Mouse (Mus musculus): Measurements from ENCODE around the gene Nav1. TPM values are rescaled to one million over a fixed set of nuclear protein-coding genes. Genes with fewer than 3 reads are reported as not detected.

Nav1 gene
- polyA plus RNA-seq, 1 experiment from 2014 or later, result 13.3 TPM

DNA sequence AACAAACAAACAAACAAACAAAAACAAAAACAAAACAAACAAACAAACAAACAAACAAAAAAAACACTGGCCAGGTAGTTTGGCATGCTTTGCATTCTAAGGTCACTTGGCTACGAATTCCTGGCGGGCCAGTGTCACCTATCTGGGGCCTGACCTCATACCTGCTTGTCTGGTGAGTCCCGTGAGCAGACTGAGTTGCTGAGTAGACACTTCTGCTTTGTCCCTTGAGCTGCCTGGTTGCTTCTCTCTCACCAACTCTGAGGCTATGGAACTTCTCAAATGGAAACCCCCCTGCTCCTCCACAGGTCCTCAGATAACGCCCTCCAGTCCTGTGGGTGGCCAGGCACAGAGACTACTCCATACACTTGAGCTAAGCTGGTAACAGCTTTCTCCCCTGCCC lies 93.0 kb downstream of the Nav1 start:
- ATAC-seq (ENCODE audit: low FRiP score), result no peak
- 70% methylated on average over 4 of the region's 4 CpGs for whole genome bisulfite sequencing

DNA sequence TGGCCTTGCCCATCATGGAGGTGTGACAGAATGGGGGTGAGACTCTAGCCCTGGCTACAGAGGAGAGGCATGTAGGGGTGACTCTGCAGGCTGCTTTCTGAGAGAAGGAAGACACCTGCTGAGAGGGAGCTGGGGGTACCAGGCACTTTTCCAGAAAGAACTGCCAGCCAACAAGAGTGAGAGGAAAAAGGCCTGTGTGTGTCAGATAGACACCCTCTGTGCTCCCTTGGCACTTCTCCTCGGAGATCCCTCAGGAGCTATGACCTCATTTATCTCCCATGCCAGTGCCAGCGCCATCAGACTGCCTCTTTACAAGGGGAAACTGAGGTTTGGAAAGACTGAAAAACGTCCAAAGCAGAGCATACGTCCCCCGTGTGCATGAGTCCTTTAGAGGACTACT lies 93.6 kb downstream of the Nav1 start:
- WGBS, result 58% methylated on average over 5 of the region's 5 CpGs
- Histone ChIP-seq H3K4me2 (no peak overlapping the region), H3K27me3 (ENCODE audit: control insufficient read depth, insufficient read depth, low read length) (peaks cover 14% of the 10 kb centered on the region), H3K27ac (ENCODE audit: low read depth, low read length) (no peak overlapping the region), H3K4me3 (ENCODE audit: low read depth, low read length) (no peak overlapping the region), H3K9ac (ENCODE audit: low read length) (no peak overlapping the region), H3K4me1 (ENCODE audit: control insufficient read depth, insufficient read depth, low read length) (peaks cover 25% of the 10 kb centered on the region), H3K9me3 (ENCODE audit: control insufficient read depth, low read length) (no peaks in the 10 kb centered on the region), H3K36me3 (ENCODE audit: control insufficient read depth, insufficient read depth, low read length) (no peaks in the 10 kb centered on the region)
- no peak for ATAC-seq (ENCODE audit: low FRiP score)
- DNase-seq (ENCODE audit: low spot score, missing footprints), result no peak

More for the DNA sequence above, 93.0 kb downstream of the Nav1 start:
- H3K4me3 ChIP-seq (ENCODE audit: low read depth, low read length), result no peak overlapping the region
- no peak overlapping the region for H3K9ac ChIP-seq (ENCODE audit: low read length)
- H3K27ac ChIP-seq (ENCODE audit: low read depth, low read length), result no peak overlapping the region
- no peaks in the 10 kb centered on the region for H3K9me3 ChIP-seq (ENCODE audit: control insufficient read depth, low read length)
- no peak for DNase-seq (ENCODE audit: low spot score, missing footprints)
- H3K36me3 ChIP-seq (ENCODE audit: control insufficient read depth, insufficient read depth, low read length), result no peaks in the 10 kb centered on the region
- peaks cover 30% of the 10 kb centered on the region for H3K4me1 ChIP-seq (ENCODE audit: control insufficient read depth, insufficient read depth, low read length)
- no peak overlapping the region for H3K4me2 ChIP-seq
- H3K27me3 ChIP-seq (ENCODE audit: control insufficient read depth, insufficient read depth, low read length), result peaks cover 8% of the 10 kb centered on the region

DNA sequence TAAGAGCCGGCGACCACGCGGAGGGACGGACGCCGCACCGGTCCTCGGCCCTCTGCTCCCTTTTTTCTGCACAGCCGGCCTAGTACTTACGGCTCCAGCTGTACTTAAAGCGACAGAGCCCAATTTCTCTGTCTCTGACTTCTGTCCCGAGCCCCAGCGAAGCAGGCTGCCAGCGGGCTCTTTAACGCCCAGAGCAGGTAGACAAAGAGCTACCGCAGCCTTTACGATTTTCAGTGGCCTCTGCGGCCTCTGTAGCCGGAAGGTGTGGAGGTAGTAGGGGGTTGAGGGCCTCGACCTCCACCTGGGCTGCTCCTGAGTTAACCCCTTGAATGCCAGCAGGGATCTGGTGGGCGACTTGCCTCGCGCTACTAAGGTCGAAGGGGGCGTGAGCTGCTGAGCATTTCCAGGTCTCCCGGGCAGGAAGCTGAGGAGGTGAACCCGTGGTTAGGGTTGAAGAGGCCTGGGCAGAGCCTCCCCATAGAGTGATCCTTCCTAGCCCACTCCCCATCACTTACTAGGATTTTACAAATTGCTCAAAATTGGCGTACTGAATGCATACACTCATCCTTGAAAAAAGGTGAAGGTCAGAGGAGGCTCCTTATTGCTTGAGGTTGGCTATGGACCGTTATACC lies 96.6 kb downstream of the Nav1 start:
- WGBS, result under 1% methylated on average over 29 of the region's 30 CpGs
- DNase-seq (ENCODE audit: low spot score, missing footprints) (peak; percentile 96), ATAC-seq (ENCODE audit: low FRiP score) (peak; percentile 71)
- no peak overlapping the region for H3K27ac ChIP-seq (ENCODE audit: low read depth, low read length)
- peaks cover 25% of the 10 kb centered on the region for H3K4me1 ChIP-seq (ENCODE audit: control insufficient read depth, insufficient read depth, low read length)
- H3K4me3 ChIP-seq (ENCODE audit: low read depth, low read length), result peak overlapping the region; percentile 48
- H3K27me3 ChIP-seq (ENCODE audit: control insufficient read depth, insufficient read depth, low read length), result peaks cover 16% of the 10 kb centered on the region
- H3K9me3 ChIP-seq (ENCODE audit: control insufficient read depth, low read length), result no peaks in the 10 kb centered on the region
- no peaks in the 10 kb centered on the region for H3K36me3 ChIP-seq (ENCODE audit: control insufficient read depth, insufficient read depth, low read length)
- H3K4me2 ChIP-seq, result peak overlapping the region; percentile 73
- peak overlapping the region; percentile 57 for H3K9ac ChIP-seq (ENCODE audit: low read length)

DNA sequence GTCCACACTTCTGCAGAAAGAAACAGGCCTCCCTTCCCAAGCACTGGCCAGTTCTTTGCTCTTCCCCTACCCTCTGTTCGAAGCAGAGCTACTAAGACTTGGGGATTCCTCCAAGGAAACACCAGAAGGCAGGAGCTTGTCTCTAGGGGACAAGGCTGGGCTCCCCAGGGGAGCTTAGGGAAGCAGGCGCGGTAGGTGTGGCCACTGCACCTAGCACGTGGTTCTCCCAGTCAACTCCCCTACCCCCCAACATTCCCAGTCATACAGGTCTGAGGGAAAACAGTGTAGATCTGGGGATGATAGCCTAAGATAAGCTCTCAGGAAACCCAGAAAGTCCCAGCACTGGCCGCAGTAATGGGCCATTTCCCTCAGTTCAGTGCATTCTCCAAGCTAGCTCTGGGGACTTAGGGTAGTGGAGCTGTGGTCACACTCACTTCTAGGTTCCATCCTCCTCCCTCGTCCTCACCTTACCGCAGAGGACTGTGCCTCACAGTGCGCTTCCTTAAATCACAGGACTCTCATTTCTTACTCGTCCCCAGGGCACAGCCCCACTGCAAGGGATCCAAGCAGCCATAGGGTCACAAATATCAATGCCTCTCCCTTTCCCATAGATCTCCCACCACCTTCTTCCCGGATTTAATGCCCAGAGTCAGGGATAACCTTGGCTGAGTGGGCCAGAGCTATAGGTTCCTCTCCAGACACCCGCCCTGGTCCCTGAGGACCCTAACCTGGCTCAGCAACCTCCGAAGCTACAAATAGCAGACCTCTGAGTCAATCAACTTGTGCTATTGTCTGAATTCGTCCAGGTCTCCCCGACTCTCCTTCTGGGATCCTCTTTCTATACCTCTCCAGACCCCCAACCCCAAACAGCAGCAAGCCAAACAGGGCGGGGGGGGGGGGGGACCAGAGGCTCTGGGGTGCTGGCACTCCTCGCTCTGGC lies 97.7 kb downstream of the Nav1 start:
- 6% methylated on average over 16 of the region's 16 CpGs for WGBS
- no peak for ATAC-seq (ENCODE audit: low FRiP score)
- H3K27ac ChIP-seq (ENCODE audit: low read depth, low read length), result no peak overlapping the region
- H3K9me3 ChIP-seq (ENCODE audit: control insufficient read depth, low read length), result no peaks in the 10 kb centered on the region
- no peaks in the 10 kb centered on the region for H3K36me3 ChIP-seq (ENCODE audit: control insufficient read depth, insufficient read depth, low read length)
- peak overlapping the region; percentile 57 for H3K9ac ChIP-seq (ENCODE audit: low read length)
- H3K4me2 ChIP-seq, result peak overlapping the region; percentile 73
- peak overlapping the region; percentile 48 for H3K4me3 ChIP-seq (ENCODE audit: low read depth, low read length)
- peak; percentile 91 for DNase-seq (ENCODE audit: low spot score, missing footprints)
- peaks cover 25% of the 10 kb centered on the region for H3K4me1 ChIP-seq (ENCODE audit: control insufficient read depth, insufficient read depth, low read length)
- H3K27me3 ChIP-seq (ENCODE audit: control insufficient read depth, insufficient read depth, low read length), result peaks cover 16% of the 10 kb centered on the region

DNA sequence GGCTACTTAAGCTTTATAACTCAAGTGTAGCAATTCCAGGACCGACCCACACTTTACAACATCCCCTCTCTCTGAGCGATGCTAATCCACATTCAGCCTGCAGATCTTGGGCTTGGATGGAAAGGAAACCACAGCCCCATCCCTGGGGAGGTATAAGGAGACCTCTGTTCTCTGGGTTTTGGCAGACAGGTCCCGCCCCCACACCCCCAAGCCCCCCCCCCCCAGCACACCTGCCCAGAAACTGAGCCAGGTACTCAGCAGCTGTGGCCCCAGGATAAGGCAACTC lies 98.8 kb downstream of the Nav1 start:
- 26% methylated on average over 3 of the region's 3 CpGs for WGBS
- H3K4me3 ChIP-seq (ENCODE audit: low read depth, low read length), result no peak overlapping the region
- no peaks in the 10 kb centered on the region for H3K36me3 ChIP-seq (ENCODE audit: control insufficient read depth, insufficient read depth, low read length)
- H3K9me3 ChIP-seq (ENCODE audit: control insufficient read depth, low read length), result no peaks in the 10 kb centered on the region
- ATAC-seq (ENCODE audit: low FRiP score) (no peak), DNase-seq (ENCODE audit: low spot score, missing footprints) (no peak)
- H3K9ac ChIP-seq (ENCODE audit: low read length), result no peak overlapping the region
- H3K27me3 ChIP-seq (ENCODE audit: control insufficient read depth, insufficient read depth, low read length), result peaks cover 16% of the 10 kb centered on the region
- H3K27ac ChIP-seq (ENCODE audit: low read depth, low read length), result no peak overlapping the region
- H3K4me1 ChIP-seq (ENCODE audit: control insufficient read depth, insufficient read depth, low read length), result peaks cover 21% of the 10 kb centered on the region
- no peak overlapping the region for H3K4me2 ChIP-seq

DNA sequence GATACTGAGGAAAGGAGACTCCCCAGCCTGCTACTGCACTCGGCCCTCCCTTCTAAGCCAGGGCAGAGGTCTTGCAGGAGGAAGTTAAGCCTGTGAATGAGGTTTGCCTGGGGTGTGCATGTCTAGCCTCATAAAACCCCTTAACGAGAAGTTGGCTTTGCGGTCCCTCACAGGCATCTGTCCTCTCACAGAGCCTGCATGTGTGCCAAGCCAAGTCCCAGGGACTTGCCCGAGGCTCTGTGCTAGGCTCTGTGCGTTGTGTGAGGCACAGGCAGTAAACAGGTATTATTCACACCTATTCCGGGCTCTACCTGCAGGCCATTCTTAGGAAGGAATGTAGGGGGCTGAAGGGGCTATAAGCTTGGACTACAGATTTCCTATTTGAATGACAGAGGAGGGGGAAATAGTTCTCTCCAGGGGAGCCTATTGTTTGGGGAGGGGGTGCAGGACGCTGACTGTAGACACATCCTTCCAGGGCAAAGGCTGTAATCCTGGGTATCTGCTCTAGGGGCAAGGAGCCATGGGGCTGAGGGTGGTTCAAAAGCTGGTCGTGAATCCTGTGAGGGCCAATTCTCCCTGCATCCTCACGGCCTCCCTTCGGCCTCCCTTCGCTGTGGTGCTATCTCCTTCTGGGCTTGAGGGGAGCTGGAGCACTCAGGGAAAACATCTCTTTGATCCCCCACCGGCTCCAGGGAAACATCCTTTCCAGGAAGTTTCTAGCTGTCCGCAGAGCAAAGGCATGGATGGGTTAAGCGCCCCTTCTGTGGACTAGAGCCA lies 99.3 kb downstream of the Nav1 start:
- H3K4me2 ChIP-seq, result no peak overlapping the region
- DNase-seq (ENCODE audit: low spot score, missing footprints), result no peak
- no peaks in the 10 kb centered on the region for H3K36me3 ChIP-seq (ENCODE audit: control insufficient read depth, insufficient read depth, low read length)
- ATAC-seq (ENCODE audit: low FRiP score), result no peak
- H3K27ac ChIP-seq (ENCODE audit: low read depth, low read length), result no peak overlapping the region
- no peaks in the 10 kb centered on the region for H3K9me3 ChIP-seq (ENCODE audit: control insufficient read depth, low read length)
- H3K4me1 ChIP-seq (ENCODE audit: control insufficient read depth, insufficient read depth, low read length), result peaks cover 20% of the 10 kb centered on the region
- H3K9ac ChIP-seq (ENCODE audit: low read length), result no peak overlapping the region
- H3K27me3 ChIP-seq (ENCODE audit: control insufficient read depth, insufficient read depth, low read length), result peaks cover 16% of the 10 kb centered on the region
- WGBS, result 32% methylated on average over 14 of the region's 14 CpGs
- no peak overlapping the region for H3K4me3 ChIP-seq (ENCODE audit: low read depth, low read length)

DNA sequence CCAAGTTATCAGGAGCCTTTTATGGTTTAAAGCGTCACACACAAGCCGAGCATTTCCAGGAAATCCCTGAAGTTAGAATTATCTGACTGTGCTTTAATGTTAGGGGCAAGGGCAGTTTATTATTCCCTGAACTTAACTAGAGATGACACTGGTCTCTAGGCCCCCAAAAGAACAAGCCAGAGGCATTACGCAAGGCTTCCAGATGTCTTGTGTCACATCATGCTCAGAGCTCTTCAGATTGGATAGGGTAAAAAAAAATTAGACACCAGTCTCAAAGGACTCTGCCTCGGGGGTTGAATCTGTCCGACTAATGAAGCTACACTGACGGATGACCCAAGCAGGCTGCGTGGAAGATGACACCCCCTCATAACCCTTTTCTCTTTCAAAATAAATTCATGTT lies 101.6 kb downstream of the Nav1 start:
- Histone ChIP-seq H3K27ac (ENCODE audit: low read depth, low read length) (no peak overlapping the region), H3K9me3 (ENCODE audit: control insufficient read depth, low read length) (no peaks in the 10 kb centered on the region), H3K4me2 (no peak overlapping the region), H3K36me3 (ENCODE audit: control insufficient read depth, insufficient read depth, low read length) (no peaks in the 10 kb centered on the region), H3K4me3 (ENCODE audit: low read depth, low read length) (no peak overlapping the region), H3K9ac (ENCODE audit: low read length) (no peak overlapping the region), H3K27me3 (ENCODE audit: control insufficient read depth, insufficient read depth, low read length) (peaks cover 16% of the 10 kb centered on the region), H3K4me1 (ENCODE audit: control insufficient read depth, insufficient read depth, low read length) (peaks cover 14% of the 10 kb centered on the region)
- ATAC-seq (ENCODE audit: low FRiP score) (no peak), DNase-seq (ENCODE audit: low spot score, missing footprints) (no peak)
- WGBS, result 88% methylated on average over 7 of the region's 7 CpGs

DNA sequence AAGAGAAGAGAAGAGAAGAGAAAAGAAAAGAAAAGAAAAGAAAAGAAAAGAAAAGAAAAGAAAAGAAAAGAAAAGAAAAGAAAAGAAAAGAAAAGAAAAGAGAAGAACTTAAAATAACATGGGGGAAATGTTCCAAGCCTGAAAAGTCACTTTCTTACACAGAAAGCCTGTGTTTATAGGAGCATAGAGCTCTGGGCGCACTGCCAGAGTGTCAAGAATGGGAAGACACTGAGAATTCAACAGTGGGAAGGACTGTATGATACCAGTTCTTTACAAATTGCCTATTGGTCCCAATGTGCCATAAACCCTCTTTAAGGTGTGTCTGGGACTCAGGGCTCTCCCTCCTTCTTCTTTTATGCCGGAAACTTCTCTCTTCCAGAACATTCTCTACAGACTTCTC lies 103.7 kb downstream of the Nav1 start:
- no peak overlapping the region for H3K4me3 ChIP-seq (ENCODE audit: low read depth, low read length)
- 88% methylated on average over 2 of the region's 2 CpGs for WGBS
- ATAC-seq (ENCODE audit: low FRiP score), result no peak
- no peak overlapping the region for H3K9ac ChIP-seq (ENCODE audit: low read length)
- H3K4me1 ChIP-seq (ENCODE audit: control insufficient read depth, insufficient read depth, low read length), result peaks cover 15% of the 10 kb centered on the region
- no peaks in the 10 kb centered on the region for H3K36me3 ChIP-seq (ENCODE audit: control insufficient read depth, insufficient read depth, low read length)
- no peak for DNase-seq (ENCODE audit: low spot score, missing footprints)
- no peaks in the 10 kb centered on the region for H3K9me3 ChIP-seq (ENCODE audit: control insufficient read depth, low read length)
- H3K4me2 ChIP-seq, result no peak overlapping the region
- H3K27ac ChIP-seq (ENCODE audit: low read depth, low read length), result no peak overlapping the region
- H3K27me3 ChIP-seq (ENCODE audit: control insufficient read depth, insufficient read depth, low read length), result peaks cover 2% of the 10 kb centered on the region; the same call in 1 of the 2 replicates

DNA sequence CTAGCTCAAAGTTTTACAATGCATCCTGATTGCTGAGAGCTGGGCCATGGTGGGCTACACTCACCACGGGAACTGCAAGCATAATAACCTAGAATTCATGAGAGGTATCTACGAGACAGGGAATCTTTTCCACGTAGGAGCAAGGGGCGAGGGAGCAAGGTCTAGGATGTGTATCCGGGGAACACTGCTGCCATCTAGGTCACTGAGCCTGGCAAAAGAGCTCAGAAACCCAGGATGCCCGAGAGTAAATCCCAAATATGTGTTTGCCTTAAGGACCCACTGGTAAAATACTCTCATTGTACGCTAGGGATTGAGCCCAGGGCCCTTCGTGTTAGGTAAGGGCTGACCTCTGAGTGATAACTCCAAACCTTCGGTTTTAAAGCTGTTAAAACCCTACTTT lies 104.3 kb downstream of the Nav1 start:
- 77% methylated on average over 9 of the region's 9 CpGs for WGBS
- peaks cover 20% of the 10 kb centered on the region for H3K4me1 ChIP-seq (ENCODE audit: control insufficient read depth, insufficient read depth, low read length)
- DNase-seq (ENCODE audit: low spot score, missing footprints), result no peak
- H3K27ac ChIP-seq (ENCODE audit: low read depth, low read length), result no peak overlapping the region
- ATAC-seq (ENCODE audit: low FRiP score), result no peak
- H3K27me3 ChIP-seq (ENCODE audit: control insufficient read depth, insufficient read depth, low read length), result no peaks in the 10 kb centered on the region
- no peak overlapping the region for H3K4me3 ChIP-seq (ENCODE audit: low read depth, low read length)
- no peak overlapping the region for H3K4me2 ChIP-seq
- no peaks in the 10 kb centered on the region for H3K9me3 ChIP-seq (ENCODE audit: control insufficient read depth, low read length)
- no peak overlapping the region for H3K9ac ChIP-seq (ENCODE audit: low read length)
- no peaks in the 10 kb centered on the region for H3K36me3 ChIP-seq (ENCODE audit: control insufficient read depth, insufficient read depth, low read length)

All from midbrain, embryonic 11.5 days (tissue).